8 mouse cellular contexts compared by ENCODE assay signal in genomic region chr4:33204682-33205081, GRCm38 (mm10). TPM values are rescaled to one million over a fixed set of nuclear protein-coding genes. Genes with fewer than 3 reads are reported as not detected.
DNase-seq lines count a peak whose midpoint lies in the region; ATAC-seq and TF ChIP-seq lines count a peak whose summit lies in the region.

No protein-coding gene starts in this region.

- no peak overlapping the region for H3K4me3 ChIP-seq in left cerebral cortex, adult 2 months

- peak; percentile 87 for ATAC-seq in common myeloid progenitor, adult 5-6 weeks (replicated peaks; ENCODE audit: low read depth, poor library complexity, severe bottlenecking)
- ATAC-seq in monocyte, adult 5-6 weeks (replicated peaks; ENCODE audit: insufficient number of reproducible peaks, low FRiP score, low TSS enrichment, poor library complexity, severe bottlenecking): 0 out of 2 replicates have a peak, but pooled peaks have one; percentile 47

- intact Hi-C loops in gastrocnemius, postnatal 14 days (cut with DNase I; ENCODE audit: low total_unique reads): loop anchor here (5.0 kb wide), 1 partner anchor 57 kb away; no protein-coding TSS in a partner anchor
- intact Hi-C loops in left cerebral cortex, adult 2 months (cut with DNase I): loop anchor here (5.0 kb wide), 2 partner anchors 57 to 82 kb away; no protein-coding TSS in a partner anchor

- peak; percentile 34 for DNase-seq in ovary, postnatal 14 days (ENCODE audit: low spot score)
- no peak for DNase-seq in ovary, postnatal 10 days (ENCODE audit: low spot score)
- DNase-seq in adrenal gland, adult (ENCODE audit: inconsistent age in 2 of 2, low spot score in 1 of 2): peak; percentile 55 to 85
- DNase-seq in gastrocnemius, postnatal 14 days: peak; percentile 33
- peak; percentile 41 to 43 for DNase-seq in left cerebral cortex, adult 2 months (ENCODE audit: extremely low spot score in 1 of 2, low spot score in 2 of 2)
- peak; percentile 45 to 56 for DNase-seq in thymus, postnatal 36 days

- peak; percentile 78 for TF ChIP-seq CTCF in left cerebral cortex, adult 2 months (IDR thresholded peaks at IDR 0.05)

- no peak overlapping the region for H3K27ac ChIP-seq in left cerebral cortex, adult 2 months

RNA-seq across cellular contexts. Expression of gene Srsf12, which starts 4.1 kb away (rescaled TPM):
- total RNA-seq in common myeloid progenitor, adult 5-6 weeks (2017): 0.68 TPM in 1 of 2 replicates, not detected in the other
- total RNA-seq in gastrocnemius, postnatal 14 days (2021): not detected
- 10 to 100 TPM; 23.1 to 24.1 TPM for total RNA-seq in left cerebral cortex, adult 2 months (2021)
- not detected in 3 replicates for total RNA-seq in monocyte, adult 5-6 weeks (2017)

RNA-seq across cellular contexts. Expression of gene Pm20d2, which starts 15.1 kb away (rescaled TPM):
- 1.4 and 1.6 TPM in 2 replicates for total RNA-seq in common myeloid progenitor, adult 5-6 weeks (2017)
- total RNA-seq in gastrocnemius, postnatal 14 days (2021): 10 to 100 TPM; 29.0 to 29.6 TPM
- total RNA-seq in left cerebral cortex, adult 2 months (2021): 1 to 10 TPM; 5.5 to 6.3 TPM
- not detected in 3 replicates for total RNA-seq in monocyte, adult 5-6 weeks (2017)

Comparison
In these comparisons a context has a peak if more than half of its experiments do, and no peak if none do; other contexts are left out.
1. RNA of gene Srsf12, which starts 4.1 kb away (total RNA-seq): 23.1 to 24.1 TPM in left cerebral cortex, adult 2 months; not detected in gastrocnemius, postnatal 14 days, 0.68 TPM in common myeloid progenitor, adult 5-6 weeks and not detected in monocyte, adult 5-6 weeks; every median in the first group is over 10 times any median in the second.
2. RNA of gene Pm20d2, which starts 15.1 kb away (total RNA-seq): 29.0 to 29.6 TPM in gastrocnemius, postnatal 14 days; 5.5 to 6.3 TPM in left cerebral cortex, adult 2 months, 1.4 to 1.6 TPM in common myeloid progenitor, adult 5-6 weeks and not detected in monocyte, adult 5-6 weeks; every median in the first group is over 4 times any median in the second.